ENCODE assay signal across 7 mouse cellular contexts in the genomic region with DNA sequence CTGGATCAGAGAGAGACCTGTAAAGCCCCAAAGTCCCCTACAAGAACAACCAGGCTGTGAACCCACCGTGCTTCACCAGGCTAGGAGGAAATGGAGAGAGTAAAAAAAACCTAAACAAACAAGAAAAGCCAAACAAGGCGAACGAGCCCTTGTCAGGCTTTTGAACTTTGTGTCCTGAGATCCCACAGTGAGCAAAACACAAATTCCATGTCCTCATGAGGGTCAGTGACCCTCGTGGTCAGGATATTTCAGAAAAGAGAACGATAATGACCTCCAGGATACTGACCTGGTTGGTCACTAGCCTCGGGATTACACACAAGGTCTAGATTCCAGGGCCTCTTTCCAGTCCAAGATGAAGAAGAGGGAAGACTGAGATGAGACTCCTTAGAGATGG. TPM values are rescaled to one million over a fixed set of nuclear protein-coding genes. Genes with fewer than 3 reads are reported as not detected.
A peak's percentile ranks its signal among the peaks of the same experiment; 100 is the strongest.
DNase-seq lines count a peak whose midpoint lies in the region; ATAC-seq and TF ChIP-seq lines count a peak whose summit lies in the region.

No protein-coding gene starts in this region.

- no peak for TF ChIP-seq POLR2A in olfactory bulb, adult 2 months (IDR thresholded peaks at IDR 0.05; ENCODE audit: insufficient read depth, low read depth, low read length)

- 36% methylated on average over 6 of the region's 6 CpGs for WGBS in lung, embryonic 15.5 days
- 58% methylated on average over 6 of the region's 6 CpGs for WGBS in forebrain, embryonic 11.5 days
- 60% methylated on average over 6 of the region's 6 CpGs for WGBS in limb, embryonic 10.5 days
- WGBS in olfactory bulb, adult 2 months, result 40% methylated on average over 6 of the region's 6 CpGs

- no peaks in the 10 kb centered on the region for H3K9me3 ChIP-seq in lung, embryonic 15.5 days
- no peaks in the 10 kb centered on the region for H3K9me3 ChIP-seq in forebrain, embryonic 11.5 days (ENCODE audit: control insufficient read depth, low read length)
- no peaks in the 10 kb centered on the region for H3K9me3 ChIP-seq in limb, embryonic 10.5 days (replicated peaks)

- H3K4me3 ChIP-seq in lung, embryonic 15.5 days, result peak overlapping the region; percentile 63
- H3K4me3 ChIP-seq in forebrain, embryonic 11.5 days (ENCODE audit: low read depth, low read length), result peak overlapping the region; percentile 57
- H3K4me3 ChIP-seq in limb, embryonic 10.5 days, result peak overlapping the region; percentile 72
- H3K4me3 ChIP-seq in olfactory bulb, adult 2 months (ENCODE audit: insufficient read depth, low read depth, low read length), result peak overlapping the region; percentile 68

- peaks cover 6% of the 10 kb centered on the region; the same call in 1 of the 2 replicates for H3K27me3 ChIP-seq in lung, embryonic 15.5 days
- H3K27me3 ChIP-seq in forebrain, embryonic 11.5 days (ENCODE audit: control insufficient read depth, insufficient read depth, low read length), result no peaks in the 10 kb centered on the region
- no peaks in the 10 kb centered on the region for H3K27me3 ChIP-seq in limb, embryonic 10.5 days (ENCODE audit: low read depth, poor library complexity, severe bottlenecking)

- DNase-seq in lung, adult 18-20 months, result no peak
- no peak for DNase-seq in forebrain, embryonic 11.5 days (ENCODE audit: low spot score)
- DNase-seq in limb, embryonic 10.5 days (ENCODE audit: low spot score), result no peak
- DNase-seq in layer of hippocampus, postnatal 14 days (ENCODE audit: low spot score in 2 of 2), result no peak
- DNase-seq in layer of hippocampus, adult 9-10 months (ENCODE audit: low spot score), result no peak

- H3K9ac ChIP-seq in lung, embryonic 15.5 days, result peak overlapping the region; percentile 61; the same call in 1 of the 2 replicates
- H3K9ac ChIP-seq in forebrain, embryonic 11.5 days (ENCODE audit: low read length), result peak overlapping the region; percentile 61; the same call in 1 of the 2 replicates

- no peak overlapping the region for H3K27ac ChIP-seq in lung, embryonic 15.5 days
- no peak overlapping the region for H3K27ac ChIP-seq in forebrain, embryonic 11.5 days (ENCODE audit: low read depth, low read length)
- peak overlapping the region; percentile 92 for H3K27ac ChIP-seq in limb, embryonic 10.5 days
- H3K27ac ChIP-seq in olfactory bulb, adult 2 months (ENCODE audit: insufficient read depth, low read depth, low read length), result no peak overlapping the region

- H3K4me1 ChIP-seq in lung, embryonic 15.5 days, result peaks cover 9% of the 10 kb centered on the region
- no peaks in the 10 kb centered on the region for H3K4me1 ChIP-seq in forebrain, embryonic 11.5 days (replicated peaks; ENCODE audit: control insufficient read depth, insufficient read depth, low read length)
- H3K4me1 ChIP-seq in limb, embryonic 10.5 days, result peaks cover 9% of the 10 kb centered on the region; the same call in 1 of the 2 replicates
- peaks cover 4% of the 10 kb centered on the region; the same call in 1 of the 2 replicates for H3K4me1 ChIP-seq in olfactory bulb, adult 2 months (ENCODE audit: control insufficient read depth, insufficient read depth, low read length)

- TF ChIP-seq CTCF in olfactory bulb, adult 2 months (IDR thresholded peaks at IDR 0.05; ENCODE audit: insufficient read depth, low read depth, low read length), result no peak

- no peaks in the 10 kb centered on the region for H3K36me3 ChIP-seq in lung, embryonic 15.5 days
- H3K36me3 ChIP-seq in forebrain, embryonic 11.5 days (ENCODE audit: control insufficient read depth, insufficient read depth, low read length), result no peaks in the 10 kb centered on the region
- H3K36me3 ChIP-seq in limb, embryonic 10.5 days, result no peaks in the 10 kb centered on the region

- ATAC-seq in lung, embryonic 15.5 days (ENCODE audit: borderline replicate concordance, extremely low read depth, low FRiP score, low TSS enrichment), result no peak
- no peak for ATAC-seq in forebrain, embryonic 11.5 days (replicated peaks; ENCODE audit: low FRiP score)

- peak overlapping the region; percentile 82 for H3K4me2 ChIP-seq in lung, embryonic 15.5 days
- peak overlapping the region; percentile 65 for H3K4me2 ChIP-seq in forebrain, embryonic 11.5 days (ENCODE audit: low read depth, low read length, severe bottlenecking)

RNA-seq across cellular contexts. Expression of a gene that starts 0.4 kb away (rescaled TPM):
- 3.4 and 3.7 TPM in 2 replicates for polyA plus RNA-seq in lung, embryonic 15.5 days (2015; fragmentation: Nextera tagmentation; extraction: Ambion mirVana)
- polyA plus RNA-seq in forebrain, embryonic 11.5 days (2014; fragmentation: Nextera tagmentation; extraction: Ambion mirVana), result 4.0 and 5.1 TPM in 2 replicates
- 4.6 and 5.9 TPM in 2 replicates for polyA plus RNA-seq in limb, embryonic 10.5 days (2016; fragmentation: Nextera tagmentation; extraction: Ambion mirVana)
- not detected in 2 replicates for polyA plus RNA-seq in olfactory bulb, adult 2 months (2012; ENCODE audit: insufficient read depth, insufficient read length, low replicate concordance, missing spikeins)
- total RNA-seq in layer of hippocampus, postnatal 14 days (2021), result 10 to 100 TPM; 29.7 to 31.0 TPM
